Mouse (Mus musculus) liver, adult 2 months (tissue): ENCODE measurements around the gene Use1.

ENCODE experiments used
- CTCF ChIP-seq: fragments of 200-500 bp; IDR thresholded peaks from 2 replicates; pipeline ENCODE4 v1.5.1; 2011; ENCODE audit warnings: low read depth, low read length, control low read depth
- POLR2A ChIP-seq: fragments of 200-500 bp; IDR thresholded peaks from 2 replicates; pipeline ENCODE4 v1.6.1; 2011; ENCODE audit warnings: low read length, control low read depth; ENCODE audit not compliant: insufficient read depth; ENCODE audit errors: extremely low read depth

DNA sequence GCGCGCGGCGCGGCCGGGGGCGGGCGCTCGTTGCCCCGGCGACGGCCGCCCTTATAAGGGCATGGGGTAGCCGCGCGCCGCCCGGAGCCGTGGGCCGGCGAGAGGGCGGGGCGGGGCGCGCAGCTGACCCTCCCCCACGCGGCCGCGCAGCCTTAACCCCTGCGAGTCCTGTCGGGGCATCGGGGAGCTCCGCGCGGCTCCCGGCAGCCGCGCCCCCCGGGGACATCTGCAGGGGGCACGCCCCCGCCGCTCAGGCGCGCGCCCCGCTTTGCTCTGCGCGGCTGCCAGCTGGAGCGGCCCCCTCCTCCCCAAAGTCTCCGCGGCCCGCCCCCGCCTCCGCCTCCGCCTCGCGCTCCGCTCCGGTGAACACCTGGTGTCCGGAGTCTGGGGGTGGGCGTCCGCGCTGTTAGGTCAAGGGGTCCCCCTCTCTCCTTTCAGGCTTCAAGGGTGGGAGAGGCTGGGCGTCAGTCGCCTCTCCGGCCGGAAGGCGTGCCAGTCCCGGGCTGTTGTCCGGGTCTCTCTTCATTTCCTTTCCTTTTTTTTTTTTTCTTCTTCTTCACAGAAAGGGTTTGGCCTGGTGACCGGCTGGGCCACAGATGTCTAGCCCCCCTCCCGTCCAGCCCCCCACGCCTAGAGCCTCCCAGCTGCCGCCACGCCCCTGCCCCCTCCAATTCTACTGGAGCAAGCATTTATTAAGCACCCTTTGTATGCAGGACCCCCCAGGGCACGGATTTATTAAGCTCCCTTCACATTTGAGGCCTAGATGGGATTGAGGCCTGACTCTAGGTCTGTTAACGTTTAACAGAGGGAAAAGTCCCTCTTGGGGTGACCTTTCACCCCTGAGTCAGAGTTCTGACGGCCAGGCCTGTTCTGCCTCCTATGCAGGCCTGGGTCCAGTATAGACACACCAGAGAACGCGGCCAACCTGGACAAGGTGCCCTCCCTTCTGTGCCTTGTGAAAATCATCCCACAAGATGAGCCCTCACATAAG, 15.6 kb downstream of the Use1 start:
- no peak for TF ChIP-seq CTCF
- TF ChIP-seq POLR2A = peak; percentile 57
